Mouse (Mus musculus): Measurements from ENCODE around the gene Olfr402.
"Not testable (repeated sequence)": the region's sequence is repeated elsewhere in the genome, so short reads cannot be mapped to it uniquely, and the experiment has no call there.

Olfr402 gene

GRCm38 (mm10) chr11:74153229-74153628 lies at the start of gene Olfr402:
Olfr402 (plus strand) TSS chr11:74153529.
- DNase-seq (ENCODE audit: extremely low spot score, low spot score): no peak

DNA sequence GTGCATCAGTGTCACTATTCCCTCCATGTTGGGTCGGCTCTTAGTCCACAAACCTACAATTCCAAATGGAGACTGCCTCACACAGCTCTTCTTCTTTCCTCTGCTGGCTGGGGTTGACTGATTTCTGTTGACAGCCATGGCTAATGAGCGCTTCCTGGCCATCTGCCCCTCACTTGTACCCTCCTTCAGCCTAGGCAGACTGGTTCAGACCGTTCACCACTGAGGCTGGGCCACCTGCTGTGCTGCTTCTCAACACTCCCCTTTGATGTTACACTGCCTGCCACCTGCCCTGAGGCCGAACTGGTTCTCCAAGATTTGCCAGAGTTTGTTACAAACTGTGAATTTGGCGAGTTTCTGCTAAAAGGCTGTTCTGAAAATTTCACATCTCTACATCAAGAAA lies 48.3 kb upstream of the Olfr402 start:
- DNase-seq (ENCODE audit: extremely low spot score, low spot score): peak; percentile 12

- no peak for DNase-seq (ENCODE audit: extremely low spot score, low spot score)
Measured at GRCm38 (mm10) chr11:74113412-74113811, 39.9 kb upstream of the Olfr402 start, which contains the start of gene Olfr401. Olfr401 (plus strand) TSS chr11:74113712.

- DNase-seq (ENCODE audit: extremely low spot score, low spot score): not testable (repeated sequence)
Measured at GRCm38 (mm10) chr11:74140001-74140400, 13.3 kb upstream of the Olfr402 start.

DNA sequence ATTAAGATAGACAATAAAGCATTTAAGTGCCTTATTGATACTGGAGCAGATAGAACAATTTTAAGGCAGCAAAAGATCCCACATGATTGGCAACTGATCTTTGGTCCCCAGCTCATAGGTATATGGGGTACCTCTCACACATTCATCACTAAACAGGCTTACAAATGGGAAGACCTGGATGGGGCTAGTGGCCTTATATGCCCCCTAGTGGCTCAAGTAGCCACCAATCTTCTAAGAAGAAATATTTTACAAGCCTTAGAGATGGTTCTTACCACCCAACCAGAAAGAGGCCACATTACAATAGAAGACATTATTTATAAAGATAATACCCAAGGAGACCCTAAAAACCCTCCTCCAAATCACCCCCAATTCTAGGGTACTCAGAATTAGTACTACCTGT lies 7.5 kb upstream of the Olfr402 start:
- no peak for DNase-seq (ENCODE audit: extremely low spot score, low spot score)

GRCm38 (mm10) chr11:74168771-74169170 lies 15.4 kb downstream of the Olfr402 start:
- DNase-seq (ENCODE audit: extremely low spot score, low spot score): no peak

- DNase-seq (ENCODE audit: extremely low spot score, low spot score): no peak
Measured at GRCm38 (mm10) chr11:74183168-74183567, 29.8 kb downstream of the Olfr402 start.

DNA sequence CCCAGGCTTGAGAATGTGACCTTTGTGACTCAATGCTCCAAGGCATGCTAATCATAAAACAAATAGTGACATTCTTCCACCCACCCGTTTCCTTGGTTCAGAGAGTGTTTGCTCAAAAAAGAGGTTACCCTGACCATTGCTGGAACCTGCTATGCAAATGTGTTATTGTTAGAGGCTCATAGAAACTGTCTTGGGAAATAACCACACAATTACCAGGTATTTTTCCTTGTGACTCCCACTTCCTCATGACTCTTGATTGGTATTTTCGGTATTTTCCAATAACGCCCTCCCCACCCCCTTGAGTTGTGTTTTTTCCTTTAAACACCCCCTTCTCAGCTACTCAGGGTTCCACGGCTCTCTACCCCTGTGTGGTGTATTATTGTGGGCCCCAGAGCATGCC lies 30.4 kb downstream of the Olfr402 start:
- DNase-seq (ENCODE audit: extremely low spot score, low spot score): no peak

GRCm38 (mm10) chr11:74185949-74186348 lies 32.6 kb downstream of the Olfr402 start, which contains the start of gene Olfr403:
Olfr403 (plus strand) TSS chr11:74186249.
- no peak for DNase-seq (ENCODE audit: extremely low spot score, low spot score)
